Mouse (Mus musculus) 3134 (cell line): ENCODE data around the gene Pnisr.

Experiments used
- DNase-seq: peaks from one replicate; pipeline ENCODE4 v3.0.0-alpha.2; 2011; ENCODE audit warnings: low spot score; ENCODE audit not compliant: insufficient read length; ENCODE audit errors: extremely low read depth

Pnisr gene

GRCm38 (mm10) chr4:21847481-21848286 lies at the start of gene Pnisr:
TSS of gene Pnisr (plus strand) at chr4:21847583.
- peak; percentile 95 for DNase-seq

DNA sequence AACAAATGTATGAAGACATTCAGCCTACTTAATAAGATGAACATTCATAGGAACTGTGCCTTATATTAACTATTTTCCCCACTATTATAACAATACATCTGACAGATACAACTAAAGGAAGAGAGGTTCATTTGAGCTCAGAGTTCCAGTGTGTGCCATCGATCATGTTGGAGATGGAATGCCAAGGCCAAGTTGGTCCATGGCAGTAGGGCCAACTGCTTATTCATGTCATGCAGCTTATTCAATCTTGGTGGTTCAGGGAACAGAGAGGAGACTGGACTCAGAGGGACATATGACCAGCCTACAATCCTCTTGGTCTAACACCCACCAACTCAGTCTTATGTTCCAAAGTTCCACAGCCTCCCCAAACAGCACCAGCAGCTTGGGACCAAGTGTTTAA lies 46.4 kb upstream of the Pnisr start:
- no peak for DNase-seq

- DNase-seq = no peak
These were observed 45.8 kb upstream of the Pnisr start for GRCm38 (mm10) chr4:21801620-21802019.

GRCm38 (mm10) chr4:21807204-21807603 lies 40.2 kb upstream of the Pnisr start:
- DNase-seq = no peak

DNA sequence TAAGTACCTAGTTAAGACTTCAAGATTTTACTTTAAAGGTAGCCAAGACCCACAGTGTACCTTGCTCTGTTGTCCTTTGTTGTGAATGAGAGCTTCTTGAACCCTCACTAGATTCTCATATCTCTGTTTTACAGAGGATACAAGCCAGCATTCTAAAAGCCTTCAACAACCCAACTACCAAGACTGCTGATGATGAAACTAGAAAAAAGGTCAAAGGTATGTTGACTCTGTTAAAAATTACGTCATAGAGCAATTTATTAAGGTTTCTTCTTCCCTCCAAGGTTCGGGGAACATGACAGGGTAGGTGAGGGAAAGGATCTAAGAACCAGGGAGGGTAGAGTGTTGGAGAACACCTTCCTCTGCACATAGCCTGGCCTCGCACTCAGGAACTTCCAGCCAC lies 36.8 kb upstream of the Pnisr start:
- DNase-seq = no peak

DNA sequence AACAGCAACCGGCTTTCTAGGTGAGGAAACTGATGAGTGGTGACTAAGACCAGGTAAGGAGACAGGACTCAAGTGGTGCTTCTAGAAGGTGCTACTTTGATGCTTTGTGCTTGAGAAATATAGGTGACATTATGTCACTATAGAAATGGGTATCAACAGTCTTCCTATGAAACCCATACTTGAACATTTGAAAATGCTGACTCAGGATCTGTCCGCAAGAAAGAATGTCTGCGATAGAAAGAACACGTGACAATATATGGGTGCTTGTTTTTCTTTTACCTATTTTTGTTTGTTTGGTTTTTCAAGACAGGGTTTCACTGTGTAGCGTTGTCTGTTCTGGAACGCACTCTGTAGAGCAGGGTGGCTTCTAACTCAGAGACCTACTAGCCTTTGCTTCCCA lies 34.7 kb upstream of the Pnisr start:
- DNase-seq = no peak

- DNase-seq = peak; percentile 43
These were observed 33.4 kb upstream of the Pnisr start for GRCm38 (mm10) chr4:21814029-21814428.

DNA sequence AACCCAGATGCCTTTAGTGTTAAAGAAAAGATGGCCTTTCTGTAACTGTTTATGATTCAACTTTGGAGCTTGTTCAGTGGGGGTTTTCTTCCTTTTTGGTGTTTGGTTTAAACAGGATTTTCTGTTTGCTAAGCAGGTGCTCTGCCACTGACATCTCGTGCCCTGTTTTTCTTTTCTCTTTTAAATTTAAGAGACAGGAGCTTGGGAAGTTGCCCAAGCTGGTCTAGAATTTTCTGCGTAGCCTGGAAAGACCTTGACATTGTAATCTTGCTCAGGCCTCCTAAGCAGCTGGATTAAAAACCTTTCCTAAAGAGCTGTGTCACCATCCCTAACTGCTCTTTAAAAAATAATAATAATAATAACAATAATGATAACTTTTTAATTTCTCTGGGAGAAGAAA lies 20.8 kb upstream of the Pnisr start:
- no peak for DNase-seq

DNA sequence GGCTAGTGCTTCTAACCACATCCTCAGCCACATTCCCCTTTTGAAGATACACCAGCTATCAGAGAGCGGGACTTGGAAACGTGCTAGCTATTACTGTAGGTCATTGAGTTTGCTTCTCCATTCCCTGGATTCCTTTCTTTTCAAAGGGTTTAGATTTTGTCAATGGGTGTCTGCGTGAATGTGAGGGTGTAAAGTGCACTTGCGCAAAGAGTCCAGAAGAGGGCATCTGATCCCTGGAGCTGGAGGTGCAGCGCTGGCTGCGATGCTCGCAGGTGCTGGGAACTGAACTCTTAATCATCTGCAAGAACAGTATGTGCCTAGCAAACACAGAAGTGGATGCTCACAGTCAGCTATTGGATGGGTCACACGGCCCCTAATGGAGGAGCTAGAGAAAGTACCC lies 14.5 kb upstream of the Pnisr start:
- no peak for DNase-seq

DNA sequence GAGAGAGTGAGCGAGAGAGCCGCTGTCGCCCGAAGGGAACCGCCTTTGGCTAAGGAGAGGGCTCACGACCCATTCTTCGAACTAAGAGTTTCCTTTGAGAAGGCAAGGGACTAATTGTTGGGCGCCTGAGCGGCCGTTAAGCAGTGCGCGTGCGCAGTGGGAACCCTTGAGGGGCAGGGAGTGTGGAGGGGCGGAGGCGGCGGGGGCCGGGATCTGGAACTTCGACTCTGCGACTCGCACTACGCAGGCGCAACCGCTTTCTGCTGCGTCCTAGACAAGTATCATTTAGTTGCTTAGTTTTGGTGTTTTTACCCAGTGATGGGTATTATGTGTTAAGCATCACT lies 876 bp downstream of the Pnisr start:
- no peak for DNase-seq

DNA sequence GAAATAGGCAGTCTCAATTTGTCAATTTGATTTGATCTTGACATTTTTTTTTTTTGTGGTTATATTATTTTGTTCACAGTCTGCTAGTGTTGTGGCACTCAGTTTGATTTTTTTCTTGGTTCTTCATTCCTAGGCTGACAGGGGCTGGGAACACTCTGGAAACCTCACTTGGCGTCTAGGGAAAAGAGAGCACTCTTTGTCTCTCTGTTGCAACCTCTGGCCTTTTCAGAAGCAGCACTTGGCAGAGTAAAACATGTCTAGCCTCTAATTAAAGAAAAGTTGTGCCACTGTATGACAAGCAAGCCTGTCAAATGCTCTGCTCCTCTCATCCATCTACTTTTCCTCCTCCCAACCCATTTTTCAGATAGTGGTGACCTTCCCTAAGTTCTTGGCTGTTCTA lies 10.1 kb downstream of the Pnisr start:
- no peak for DNase-seq

- no peak for DNase-seq
These were observed 17.8 kb downstream of the Pnisr start for GRCm38 (mm10) chr4:21865226-21865625.

- no peak for DNase-seq
These were observed 31.4 kb downstream of the Pnisr start for GRCm38 (mm10) chr4:21878776-21879175.

- DNase-seq = peak; percentile 86
These were observed 32.3 kb downstream of the Pnisr start, which contains the start of gene Coq3 for GRCm38 (mm10) chr4:21879565-21880220. TSS of gene Coq3 (plus strand) at chr4:21879673.

- no peak for DNase-seq
These were observed 35.4 kb downstream of the Pnisr start for GRCm38 (mm10) chr4:21882806-21883205.

DNA sequence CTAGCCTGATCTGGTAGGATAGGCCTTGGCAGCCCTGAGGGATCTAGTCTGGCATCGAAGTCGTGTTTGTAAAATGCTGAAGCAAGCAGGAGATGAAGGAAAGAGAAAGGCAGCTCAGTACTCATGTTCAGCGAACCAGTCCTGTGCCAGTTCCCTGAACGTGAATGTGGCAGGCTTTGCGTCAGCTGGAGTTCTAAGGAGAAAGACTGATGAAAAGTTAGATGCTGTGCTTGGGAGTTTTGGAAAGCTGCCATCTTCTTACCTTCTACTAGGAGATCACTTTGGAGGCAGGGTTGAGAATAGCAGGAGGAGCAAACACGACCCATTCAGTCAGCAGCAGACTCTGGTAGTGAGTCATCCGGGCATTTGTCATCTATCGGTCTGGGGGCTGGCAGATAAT lies 38.4 kb downstream of the Pnisr start:
- no peak for DNase-seq
